Mouse (Mus musculus): ENCODE measurements at regions not wholly inside any gene's neighbourhood (a gene's known extent, or its start where the extent isn't known, plus 50 kb on each side); places are given as distances from the start of the nearest gene placed in this dataset.

DNA sequence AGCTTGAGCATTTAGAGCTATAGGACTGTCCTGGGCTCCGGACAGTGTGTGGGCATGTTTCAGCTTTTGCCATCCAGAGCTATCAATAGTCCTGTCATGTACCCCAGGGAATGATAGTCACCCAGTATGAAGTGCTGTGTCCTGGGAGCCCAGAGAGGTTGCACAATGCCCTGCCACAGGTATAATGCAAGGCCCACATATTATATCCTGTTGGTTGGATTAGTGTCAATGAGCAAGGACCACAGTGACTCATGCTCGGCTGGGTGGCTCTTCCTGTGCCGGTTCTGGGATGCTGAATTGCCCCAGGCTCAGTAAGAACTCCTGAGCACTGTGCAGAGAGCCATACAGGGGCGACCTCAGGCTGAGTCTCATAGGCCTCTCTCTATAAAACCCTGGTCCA is 54.5 kb upstream of the Ccnd1 start:
- DNase-seq (ENCODE audit: low read depth, low spot score): no peak

DNA sequence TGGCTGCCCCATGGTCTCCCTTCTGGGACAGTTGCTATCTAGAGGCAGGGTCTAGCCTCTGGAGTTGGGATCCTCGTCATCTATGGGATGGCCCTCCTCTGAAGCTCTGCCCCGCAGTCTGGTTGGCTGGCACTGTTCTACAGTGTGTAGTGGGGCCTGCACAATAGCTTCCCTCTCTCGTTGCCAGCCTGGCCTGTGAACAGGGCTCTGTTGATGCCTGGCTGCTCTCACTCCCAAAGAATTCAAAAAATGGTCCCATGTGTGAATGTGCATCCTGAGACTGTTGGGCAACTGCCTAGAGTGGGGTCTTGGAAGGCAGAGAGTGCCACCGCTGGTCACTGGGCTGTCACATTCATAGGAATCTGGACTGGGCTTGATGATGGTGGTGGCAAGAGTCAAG is 53.8 kb upstream of the Ccnd1 start:
- no peak for DNase-seq (ENCODE audit: low read depth, low spot score)

DNA sequence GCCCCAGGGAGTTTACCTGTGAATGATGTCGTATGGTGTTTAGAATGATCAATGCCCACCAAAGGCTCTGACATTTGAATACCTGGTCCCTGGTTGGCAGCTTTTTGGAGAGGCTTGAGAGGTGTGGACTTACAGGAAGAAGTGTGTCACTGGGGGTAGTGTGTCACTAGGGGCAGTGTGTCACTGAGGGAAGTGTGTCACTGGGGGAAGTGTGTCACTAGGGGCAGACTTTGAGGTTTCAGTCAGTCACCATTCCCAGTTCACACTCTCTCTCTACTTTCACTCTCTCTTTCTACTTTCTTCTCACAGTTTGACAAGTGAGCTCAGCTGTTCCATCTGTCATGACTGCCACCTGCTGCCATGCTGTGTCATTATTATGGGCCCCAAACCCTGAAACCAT is 52.0 kb upstream of the Ccnd1 start:
- DNase-seq (ENCODE audit: low read depth, low spot score): no peak
